Mouse (Mus musculus): ENCODE data around the gene Elane.

Elane gene

DNA sequence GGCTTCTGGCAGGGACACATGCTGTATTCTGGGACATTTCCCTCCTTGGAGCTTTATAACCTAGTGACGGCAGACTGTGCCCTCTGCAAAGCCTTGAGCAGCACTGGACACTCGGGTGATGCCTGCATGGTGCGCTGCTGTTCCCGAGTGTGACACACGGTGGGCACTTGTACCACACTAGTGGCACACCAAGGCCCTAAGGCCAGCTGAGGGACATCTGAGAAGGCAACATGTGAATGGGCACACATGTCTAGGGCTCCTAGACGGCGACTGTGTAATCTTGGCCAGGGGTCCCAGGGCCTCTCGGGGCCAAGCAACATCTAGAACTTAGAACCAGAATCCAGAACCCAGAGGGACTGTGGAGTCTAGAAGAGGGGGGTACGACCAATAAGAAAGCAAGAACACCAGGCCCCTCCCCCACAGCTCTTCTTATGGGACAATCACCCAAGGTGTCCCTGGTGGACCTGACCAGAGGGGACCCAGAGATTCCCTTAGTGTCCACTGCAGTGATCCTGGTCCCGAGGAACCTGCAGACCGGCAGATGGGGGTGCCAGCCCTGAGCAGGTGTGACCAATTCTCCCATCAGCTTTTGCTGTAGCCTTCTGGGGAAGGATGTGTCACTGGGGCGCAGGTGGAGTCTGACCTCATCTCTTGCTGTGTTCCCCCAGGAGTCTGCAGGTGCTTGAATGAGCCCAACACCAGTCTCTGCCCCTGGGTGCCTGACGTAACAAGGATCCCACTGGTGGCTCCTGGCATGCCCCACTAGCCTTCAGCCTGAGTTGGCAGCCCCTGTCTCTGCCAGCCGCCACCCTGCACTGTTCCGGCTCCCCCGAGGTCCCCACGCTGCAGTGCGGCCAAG lies 44.1 kb downstream of the Elane start:
- DNase-seq (ENCODE audit: low read depth): no peak

DNA sequence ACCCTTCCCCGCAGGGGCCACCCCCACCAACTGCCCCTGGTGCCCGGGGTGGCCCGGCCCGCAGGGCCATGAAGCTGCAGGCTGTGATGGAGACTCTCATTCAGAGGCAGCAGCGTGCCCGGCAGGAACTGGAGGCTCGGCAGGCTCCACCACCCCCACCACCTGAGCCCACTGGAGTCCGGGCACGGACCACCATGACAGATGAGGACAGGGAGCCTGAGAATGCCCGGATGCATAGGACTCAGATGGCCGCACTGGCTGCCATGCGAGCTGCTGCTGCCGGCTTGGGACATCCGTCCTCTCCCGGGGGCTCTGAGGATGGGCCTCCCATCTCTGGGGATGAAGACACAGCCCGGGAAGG lies 44.8 kb downstream of the Elane start:
- no peak for DNase-seq (ENCODE audit: low read depth)

DNA sequence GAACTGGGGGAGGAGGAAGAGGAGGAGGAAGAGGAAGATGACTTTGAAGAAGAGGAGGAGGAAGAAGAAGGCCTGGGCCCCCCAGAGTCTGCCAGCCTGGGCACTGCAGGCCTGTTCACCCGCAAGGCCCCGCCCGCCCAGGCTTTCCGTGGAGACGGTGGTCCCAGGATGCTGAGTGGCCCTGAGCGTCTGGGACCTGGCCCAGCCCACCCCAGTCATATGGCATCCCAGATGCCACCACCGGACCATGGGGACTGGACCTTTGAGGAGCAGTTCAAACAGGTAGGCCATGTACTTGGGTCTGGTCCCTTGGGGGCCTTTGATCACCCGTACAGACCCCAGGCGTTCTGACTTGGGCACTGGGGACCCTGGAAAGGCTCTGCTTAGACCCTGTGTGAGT lies 45.8 kb downstream of the Elane start:
- DNase-seq (ENCODE audit: low read depth): no peak

DNA sequence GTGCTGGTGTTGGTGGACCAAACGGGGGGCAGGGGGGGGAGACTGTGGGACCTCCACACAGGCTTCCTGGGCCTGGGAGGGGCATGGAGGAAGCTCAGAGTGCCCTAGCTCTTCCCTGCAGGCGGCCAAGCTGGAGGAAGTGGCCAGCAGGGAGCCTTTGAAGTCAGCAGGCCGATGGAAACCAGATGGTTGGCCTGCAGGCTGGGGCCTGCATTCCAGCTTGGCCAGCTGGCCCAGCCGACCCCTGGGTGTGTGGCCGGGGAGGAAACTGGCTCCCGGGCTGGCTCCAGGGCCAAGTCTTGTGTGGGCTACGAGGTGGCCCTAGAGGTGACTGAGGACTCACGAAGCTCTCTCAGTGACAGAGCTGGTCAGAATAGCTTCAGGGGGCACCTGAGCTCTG lies 46.7 kb downstream of the Elane start:
- no peak for DNase-seq (ENCODE audit: low read depth)

GRCm38 (mm10) chr10:79933145-79933679 lies 47.2 kb downstream of the Elane start:
- DNase-seq (ENCODE audit: low read depth): no peak

- DNase-seq (ENCODE audit: low read depth): no peak
Observed at GRCm38 (mm10) chr10:79933861-79934260, 47.8 kb downstream of the Elane start.

GRCm38 (mm10) chr10:79934272-79934721 lies 48.2 kb downstream of the Elane start:
- DNase-seq (ENCODE audit: low read depth): no peak

DNA sequence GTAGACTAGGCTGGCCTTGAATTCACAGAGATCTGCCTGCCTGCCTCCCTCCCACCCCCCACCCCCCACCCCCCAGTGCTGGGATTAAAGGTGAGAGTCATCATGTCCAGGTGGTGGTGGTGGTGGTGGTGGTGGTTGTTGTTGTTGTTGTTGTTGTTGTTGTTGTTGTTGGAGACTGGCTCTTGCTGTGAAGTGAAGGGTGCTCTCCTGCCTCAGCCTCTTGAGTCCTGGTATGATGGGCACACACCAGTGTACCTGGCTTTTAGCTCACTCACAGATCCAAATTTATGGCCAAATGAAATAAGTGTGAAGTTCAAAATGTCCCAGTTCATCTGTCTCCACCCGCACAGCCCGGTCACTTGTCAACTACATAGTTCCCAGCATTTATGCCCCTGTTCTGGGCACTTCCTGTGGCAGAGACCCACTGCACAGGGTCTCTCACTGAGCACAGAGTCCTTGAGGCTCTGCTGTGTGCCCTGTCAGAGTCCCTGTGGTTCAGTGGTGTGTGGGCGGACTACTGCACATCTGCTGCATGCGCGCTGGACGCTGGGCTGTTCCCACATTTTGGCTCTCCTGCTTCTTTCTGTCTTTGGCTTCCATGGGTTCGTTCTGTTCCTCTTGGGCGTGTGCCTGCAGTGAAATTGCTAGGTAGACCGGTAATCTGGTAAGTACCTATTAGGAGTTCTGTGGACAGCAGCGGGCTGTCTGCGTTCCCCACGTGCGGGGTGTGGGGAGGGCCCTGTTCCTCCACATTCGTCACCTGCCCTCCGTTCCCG lies 48.9 kb downstream of the Elane start:
- no peak for DNase-seq (ENCODE audit: low read depth)

DNA sequence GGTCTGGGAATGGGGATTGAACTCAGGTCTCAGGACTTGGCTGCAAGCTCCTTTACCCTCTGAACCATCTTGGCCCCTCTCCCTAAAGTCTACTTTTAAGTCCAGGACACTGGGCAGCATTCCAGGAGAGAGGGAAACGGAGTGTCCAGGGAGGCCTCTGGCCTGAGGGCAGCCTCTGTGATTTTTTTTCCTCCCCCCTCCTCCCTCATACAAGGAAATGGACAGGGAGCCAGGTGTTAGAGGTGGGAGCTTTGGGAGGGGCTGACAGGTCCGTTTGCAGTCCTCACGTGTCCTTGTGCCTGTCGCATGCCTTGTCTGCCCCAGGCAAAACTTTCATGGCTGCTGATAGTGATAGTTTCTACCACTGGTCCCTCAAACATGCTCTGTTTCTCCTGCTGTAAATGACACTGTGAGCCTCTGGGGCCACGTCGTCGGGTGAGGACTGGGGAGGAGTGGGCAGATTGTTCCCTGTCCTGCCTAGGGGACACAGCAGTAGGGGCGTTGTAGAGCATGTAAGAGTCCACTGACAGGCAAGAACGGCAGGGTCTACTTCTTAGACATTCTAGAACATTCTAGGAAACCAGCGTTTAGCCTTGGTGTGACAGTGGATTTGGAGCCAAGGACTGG lies 50.4 kb downstream of the Elane start:
- no peak for DNase-seq (ENCODE audit: low read depth)

DNA sequence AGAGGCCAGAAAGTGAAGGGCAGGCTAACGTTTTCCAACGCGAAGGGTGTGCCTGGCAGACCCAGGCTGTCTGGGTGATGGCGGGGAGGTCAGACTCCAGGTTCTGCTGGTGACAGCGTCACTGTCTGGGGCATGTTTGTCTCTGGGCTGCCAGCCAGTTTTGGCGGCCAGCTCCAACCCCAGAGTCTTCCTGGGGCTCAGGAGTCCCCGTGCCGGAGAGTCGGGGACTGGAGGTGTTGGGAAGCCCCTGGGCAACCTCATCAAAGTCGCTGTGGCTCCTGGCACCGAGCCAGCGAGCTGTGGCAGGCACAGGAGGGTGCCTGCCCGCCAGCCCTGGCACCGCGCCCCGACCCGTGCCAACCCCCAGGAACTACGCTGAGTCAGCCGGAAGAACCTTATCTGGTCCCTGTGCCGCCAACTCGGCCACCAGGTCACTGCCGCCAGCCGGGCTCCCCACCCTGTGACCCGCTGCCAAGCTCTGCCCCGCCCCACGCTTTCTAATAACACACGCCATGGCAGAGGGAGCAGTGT lies 50.9 kb downstream of the Elane start:
- no peak for DNase-seq (ENCODE audit: low read depth)

Data from c-Kit-positive CD71-negative TER-119-negative erythroid progenitor cells, embryonic 14.5 days (primary cell).